Mouse (Mus musculus): Measurements from ENCODE around the gene Kctd7. TPM values are rescaled to one million over a fixed set of nuclear protein-coding genes. Genes with fewer than 3 reads are reported as not detected.

Gene Kctd7
- polyA plus RNA-seq, 1 experiment, result 4.8 TPM

- no peaks in the 10 kb centered on the region for H3K4me1 ChIP-seq (ENCODE audit: control insufficient read depth, insufficient read depth, low read length)
- no peak overlapping the region for H3K4me3 ChIP-seq (ENCODE audit: insufficient read depth, low read length)
- TF ChIP-seq POLR2A (IDR thresholded peaks at IDR 0.05; ENCODE audit: borderline replicate concordance, low read depth, low read length) (no peak), CTCF (IDR thresholded peaks at IDR 0.05; ENCODE audit: low read depth, low read length) (no peak)
- no peak overlapping the region for H3K27ac ChIP-seq (ENCODE audit: insufficient read depth, low read depth, low read length)
These were observed 26.7 kb upstream of the Kctd7 start for GRCm38 (mm10) chr5:130117932-130118331.

- H3K4me1 ChIP-seq (ENCODE audit: control insufficient read depth, insufficient read depth, low read length), result no peaks in the 10 kb centered on the region
- no peak overlapping the region for H3K4me3 ChIP-seq (ENCODE audit: insufficient read depth, low read length)
- no peak for TF ChIP-seq POLR2A (IDR thresholded peaks at IDR 0.05; ENCODE audit: borderline replicate concordance, low read depth, low read length)
- TF ChIP-seq CTCF (IDR thresholded peaks at IDR 0.05; ENCODE audit: low read depth, low read length), result no peak
- no peak overlapping the region for H3K27ac ChIP-seq (ENCODE audit: insufficient read depth, low read depth, low read length)
These were observed 25.4 kb upstream of the Kctd7 start for GRCm38 (mm10) chr5:130119236-130119635.

DNA sequence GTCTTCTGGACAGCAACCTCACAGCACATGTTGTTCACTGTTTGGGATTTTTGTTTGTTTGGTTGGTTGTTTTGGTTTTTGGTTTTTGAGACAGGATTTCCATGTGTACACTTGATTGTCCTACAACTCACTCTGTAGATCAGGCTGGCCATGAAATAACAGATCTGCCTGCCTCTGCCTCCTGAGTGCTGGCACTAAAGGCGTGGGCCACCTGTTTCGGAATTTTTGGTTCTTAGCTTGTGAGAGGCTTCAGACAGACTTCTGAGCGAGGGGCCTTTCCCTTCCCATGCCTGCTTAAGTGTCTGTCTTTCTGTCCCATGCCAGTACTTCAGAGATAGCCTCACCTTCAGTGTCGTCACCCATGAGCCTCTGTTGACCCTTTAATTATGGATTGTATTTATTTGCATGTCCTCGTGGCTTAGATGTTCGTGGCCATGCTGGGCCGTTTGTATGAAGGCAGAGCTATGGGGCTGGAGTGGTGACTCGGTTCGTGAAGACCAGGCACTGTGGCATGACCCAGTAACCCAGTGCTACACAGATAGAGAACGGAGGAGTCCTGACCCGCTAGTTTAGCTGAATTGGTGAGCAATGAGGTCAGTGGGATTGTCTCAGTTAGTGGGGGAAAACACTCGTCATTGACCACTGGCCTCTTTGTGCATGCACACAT is 24.5 kb upstream of the Kctd7 start:
- no peaks in the 10 kb centered on the region for H3K4me1 ChIP-seq (ENCODE audit: control insufficient read depth, insufficient read depth, low read length)
- H3K4me3 ChIP-seq (ENCODE audit: insufficient read depth, low read length), result no peak overlapping the region
- H3K27ac ChIP-seq (ENCODE audit: insufficient read depth, low read depth, low read length), result no peak overlapping the region

DNA sequence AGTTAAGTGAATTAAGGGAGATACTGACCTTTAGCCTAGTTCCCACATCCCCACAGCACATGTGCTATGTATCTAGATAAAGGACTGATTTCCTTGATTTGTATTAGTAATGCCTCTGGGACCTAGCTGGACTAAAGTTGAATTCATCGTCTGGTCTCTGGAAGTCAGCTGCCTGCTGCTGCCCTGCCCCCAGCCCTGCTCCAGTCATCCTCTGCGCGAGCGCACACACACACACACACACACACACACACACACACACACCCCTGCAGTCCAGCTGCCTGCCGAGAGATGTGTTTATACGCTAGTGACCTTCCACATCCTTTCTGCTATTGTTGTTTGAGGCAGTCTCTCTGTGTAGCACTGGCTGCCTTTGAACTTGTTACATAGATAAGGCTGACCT is 23.8 kb upstream of the Kctd7 start:
- TF ChIP-seq POLR2A (IDR thresholded peaks at IDR 0.05; ENCODE audit: borderline replicate concordance, low read depth, low read length), result no peak
- TF ChIP-seq CTCF (IDR thresholded peaks at IDR 0.05; ENCODE audit: low read depth, low read length), result no peak
- Histone ChIP-seq H3K4me1 (ENCODE audit: control insufficient read depth, insufficient read depth, low read length) (no peaks in the 10 kb centered on the region), H3K27ac (ENCODE audit: insufficient read depth, low read depth, low read length) (no peak overlapping the region), H3K4me3 (ENCODE audit: insufficient read depth, low read length) (no peak overlapping the region)

More for the DNA sequence above, 24.5 kb upstream of the Kctd7 start:
- no peak for TF ChIP-seq POLR2A (IDR thresholded peaks at IDR 0.05; ENCODE audit: borderline replicate concordance, low read depth, low read length)
- TF ChIP-seq CTCF (IDR thresholded peaks at IDR 0.05; ENCODE audit: low read depth, low read length), result no peak

DNA sequence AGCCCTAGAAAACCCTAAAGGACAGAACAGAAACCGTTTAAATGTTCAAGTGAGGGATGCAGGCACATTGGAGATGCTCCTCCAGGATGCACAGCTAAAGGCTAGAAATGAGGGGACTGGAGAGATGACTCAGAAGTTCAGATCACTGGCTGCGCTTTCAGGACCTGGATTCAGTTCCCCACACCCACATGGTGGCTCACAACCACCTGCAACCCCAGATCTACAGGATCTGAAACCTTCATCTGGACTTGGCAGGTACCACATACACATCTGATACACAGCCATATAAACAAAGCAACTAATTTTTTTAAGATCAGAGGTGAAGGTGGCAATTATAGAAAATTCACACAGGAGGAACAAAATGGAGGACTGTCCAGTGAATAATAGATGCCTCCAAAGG is 22.3 kb upstream of the Kctd7 start:
- Histone ChIP-seq H3K4me3 (ENCODE audit: insufficient read depth, low read length) (no peak overlapping the region), H3K4me1 (ENCODE audit: control insufficient read depth, insufficient read depth, low read length) (no peaks in the 10 kb centered on the region), H3K27ac (ENCODE audit: insufficient read depth, low read depth, low read length) (no peak overlapping the region)
- TF ChIP-seq POLR2A (IDR thresholded peaks at IDR 0.05; ENCODE audit: borderline replicate concordance, low read depth, low read length) (no peak), CTCF (IDR thresholded peaks at IDR 0.05; ENCODE audit: low read depth, low read length) (no peak)

DNA sequence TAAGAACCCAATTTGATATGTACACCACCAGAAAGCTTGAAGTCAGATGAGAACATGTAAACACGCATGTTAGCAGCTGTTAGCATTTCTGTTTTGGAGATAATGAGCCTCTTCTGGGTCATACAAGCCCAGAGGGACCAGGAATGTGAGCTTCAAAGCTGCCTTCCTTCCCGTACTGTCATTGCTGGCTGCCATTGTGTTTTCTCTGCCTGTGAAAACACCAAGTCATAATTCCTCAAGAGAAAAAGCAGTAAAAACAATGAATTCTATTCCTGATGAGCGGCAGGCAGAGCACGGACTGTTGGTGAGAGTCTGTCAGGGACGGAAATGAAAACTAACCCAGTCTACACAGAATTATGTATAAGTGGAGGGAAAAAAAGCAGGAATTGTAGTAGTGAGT is 20.4 kb upstream of the Kctd7 start:
- no peak overlapping the region for H3K27ac ChIP-seq (ENCODE audit: insufficient read depth, low read depth, low read length)
- no peak overlapping the region for H3K4me3 ChIP-seq (ENCODE audit: insufficient read depth, low read length)
- H3K4me1 ChIP-seq (ENCODE audit: control insufficient read depth, insufficient read depth, low read length), result peaks cover 5% of the 10 kb centered on the region
- no peak for TF ChIP-seq CTCF (IDR thresholded peaks at IDR 0.05; ENCODE audit: low read depth, low read length)
- TF ChIP-seq POLR2A (IDR thresholded peaks at IDR 0.05; ENCODE audit: borderline replicate concordance, low read depth, low read length), result no peak

DNA sequence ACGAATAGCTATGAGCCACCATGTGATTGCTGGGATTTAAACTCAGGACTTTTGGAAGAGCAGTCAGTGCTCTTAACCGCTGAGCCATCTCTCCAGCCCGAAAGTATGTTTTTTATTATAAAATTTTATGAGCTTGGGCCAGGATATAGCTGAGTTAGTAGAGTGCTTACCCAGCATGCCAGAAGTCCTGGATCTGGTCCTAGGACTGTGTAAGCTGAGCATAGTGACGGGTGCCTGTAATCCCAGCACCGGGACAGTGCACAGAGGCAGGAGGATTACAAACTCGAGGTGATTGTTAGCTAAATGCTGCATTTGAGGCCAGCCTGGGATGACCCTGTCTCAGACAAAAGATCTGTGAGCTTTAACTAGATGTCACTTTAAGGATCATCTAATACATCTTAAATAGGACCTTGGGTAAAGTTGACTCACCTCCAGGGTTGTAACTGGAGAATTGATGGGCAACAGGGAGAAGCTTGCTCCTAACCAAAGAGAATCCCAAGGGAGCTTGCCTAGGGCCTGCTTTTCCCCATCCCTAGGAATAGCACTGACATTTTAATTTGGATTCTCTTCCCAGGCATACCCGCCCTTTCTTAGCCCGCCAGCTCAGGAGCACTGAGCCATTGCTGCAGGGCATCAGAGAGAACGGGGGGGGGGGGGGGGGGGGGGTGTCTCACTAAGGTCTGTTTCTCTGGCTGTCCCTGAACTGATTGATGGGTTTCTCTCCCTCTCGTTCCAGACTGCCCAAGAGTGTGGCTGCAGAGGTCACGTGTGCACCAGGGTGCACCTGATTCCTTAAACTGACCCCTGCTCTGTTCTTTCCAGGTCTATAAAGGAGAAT is 15.8 kb upstream of the Kctd7 start:
- H3K27ac ChIP-seq (ENCODE audit: insufficient read depth, low read depth, low read length), result 0 out of 2 replicates have a peak overlapping the region, but pooled peaks have one; percentile 33
- H3K4me1 ChIP-seq (ENCODE audit: control insufficient read depth, insufficient read depth, low read length), result peaks cover 12% of the 10 kb centered on the region
- no peak overlapping the region for H3K4me3 ChIP-seq (ENCODE audit: insufficient read depth, low read length)
- no peak for TF ChIP-seq CTCF (IDR thresholded peaks at IDR 0.05; ENCODE audit: low read depth, low read length)

- TF ChIP-seq POLR2A (IDR thresholded peaks at IDR 0.05; ENCODE audit: borderline replicate concordance, low read depth, low read length) (no peak), CTCF (IDR thresholded peaks at IDR 0.05; ENCODE audit: low read depth, low read length) (no peak)
- peaks cover 12% of the 10 kb centered on the region for H3K4me1 ChIP-seq (ENCODE audit: control insufficient read depth, insufficient read depth, low read length)
- peak overlapping the region; percentile 52; the same call in 1 of the 2 replicates for H3K27ac ChIP-seq (ENCODE audit: insufficient read depth, low read depth, low read length)
- no peak overlapping the region for H3K4me3 ChIP-seq (ENCODE audit: insufficient read depth, low read length)
These were observed 15.2 kb upstream of the Kctd7 start for GRCm38 (mm10) chr5:130129524-130129793.

- TF ChIP-seq POLR2A (IDR thresholded peaks at IDR 0.05; ENCODE audit: borderline replicate concordance, low read depth, low read length), result no peak
- TF ChIP-seq CTCF (IDR thresholded peaks at IDR 0.05; ENCODE audit: low read depth, low read length), result no peak
- Histone ChIP-seq H3K4me3 (ENCODE audit: insufficient read depth, low read length) (no peak overlapping the region), H3K4me1 (ENCODE audit: control insufficient read depth, insufficient read depth, low read length) (no peaks in the 10 kb centered on the region), H3K27ac (ENCODE audit: insufficient read depth, low read depth, low read length) (no peak overlapping the region)
These were observed 8.1 kb upstream of the Kctd7 start for GRCm38 (mm10) chr5:130136597-130136996.

DNA sequence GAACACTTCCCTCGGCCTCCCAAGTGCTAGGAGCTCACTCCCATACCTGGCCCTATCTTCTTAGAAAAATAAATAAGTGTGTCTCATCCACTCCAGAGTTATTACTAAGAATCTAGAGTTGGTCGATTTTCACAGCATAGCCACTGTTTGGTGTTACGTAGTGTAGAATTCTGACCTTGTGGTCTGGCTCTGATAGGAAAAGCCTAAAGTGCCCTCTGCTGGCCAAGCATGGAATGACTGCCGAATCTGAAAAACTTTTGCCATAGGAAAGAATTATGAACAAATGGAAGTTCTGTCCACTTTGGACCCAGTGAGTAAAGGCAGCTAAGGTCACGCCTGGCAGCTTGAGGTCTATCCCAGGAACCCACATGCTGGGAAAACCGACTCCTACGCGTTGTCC is 5.3 kb upstream of the Kctd7 start:
- Histone ChIP-seq H3K4me1 (ENCODE audit: control insufficient read depth, insufficient read depth, low read length) (peaks cover 3% of the 10 kb centered on the region; the same call in 1 of the 2 replicates), H3K4me3 (ENCODE audit: insufficient read depth, low read length) (no peak overlapping the region), H3K27ac (ENCODE audit: insufficient read depth, low read depth, low read length) (no peak overlapping the region)
- TF ChIP-seq CTCF (IDR thresholded peaks at IDR 0.05; ENCODE audit: low read depth, low read length) (no peak), POLR2A (IDR thresholded peaks at IDR 0.05; ENCODE audit: borderline replicate concordance, low read depth, low read length) (no peak)

All from bone marrow macrophage, adult 2 months (primary cell).